Mouse (Mus musculus) granulocyte monocyte progenitor cell, adult 5-6 weeks (primary cell): ENCODE measurements around the gene Gata5. TPM values are rescaled to one million over a fixed set of nuclear protein-coding genes. Genes with fewer than 3 reads are reported as not detected.

Source experiments
- total RNA-seq, 2 experiments: library from RNA; stranded (forward) in 1 of 2; stranded (reverse) in 1 of 2; fragments of 200-712, 200-1000 nt in 1 of 2; fragments of >200 nt in 1 of 2; fragmentation: Nextera tagmentation in 1 of 2; gene quantifications; 2 replicates each; pipeline ENCODE4 v1.2.3; 2014 to 2017

Gene Gata5
- total RNA-seq, 2 experiments from 2014 or later: not detected

Other genes with a start within 250 kb of the Gata5 start
- gene Hrh3, start 230.2 kb downstream of the Gata5 start, total RNA-seq (2014; fragmentation: Nextera tagmentation): not detected in 2 replicates
- gene Hrh3, start 230.2 kb downstream of the Gata5 start, total RNA-seq (2017): not detected in 2 replicates
- gene Osbpl2, start 215.4 kb downstream of the Gata5 start, total RNA-seq (2014; fragmentation: Nextera tagmentation): 35.1 and 35.9 TPM in 2 replicates
- gene Osbpl2, start 215.4 kb downstream of the Gata5 start, total RNA-seq (2017): 27.3 and 32.2 TPM in 2 replicates
- 101 and 102 TPM in 2 replicates for gene Adrm1, start 163.2 kb downstream of the Gata5 start, total RNA-seq (2014; fragmentation: Nextera tagmentation)
- gene Adrm1, start 163.2 kb downstream of the Gata5 start, total RNA-seq (2017): 48.5 and 74.2 TPM in 2 replicates
- gene Lama5, start 108.8 kb downstream of the Gata5 start, total RNA-seq (2014; fragmentation: Nextera tagmentation): 0.06 TPM in 1 of 2 replicates, not detected in the other
- 0.05 TPM in 1 of 2 replicates, not detected in the other for gene Lama5, start 108.8 kb downstream of the Gata5 start, total RNA-seq (2017)
- gene Rps21, start 77.3 kb downstream of the Gata5 start, total RNA-seq (2014; fragmentation: Nextera tagmentation): 3,456 and 3,912 TPM in 2 replicates
- 1,093 and 2,216 TPM in 2 replicates for gene Rps21, start 77.3 kb downstream of the Gata5 start, total RNA-seq (2017)
- 13.3 and 25.8 TPM in 2 replicates for gene Cables2, start 61.2 kb downstream of the Gata5 start, total RNA-seq (2014; fragmentation: Nextera tagmentation)
- 7.4 and 15.0 TPM in 2 replicates for gene Cables2, start 61.2 kb downstream of the Gata5 start, total RNA-seq (2017)
- gene Rbbp8nl, start 44.8 kb downstream of the Gata5 start, total RNA-seq (2014; fragmentation: Nextera tagmentation): not detected in 2 replicates
- not detected in 2 replicates for gene Rbbp8nl, start 44.8 kb downstream of the Gata5 start, total RNA-seq (2017)
- 31.8 and 41.5 TPM in 2 replicates for gene Slco4a1, start 121.5 kb upstream of the Gata5 start, total RNA-seq (2014; fragmentation: Nextera tagmentation)
- gene Slco4a1, start 121.5 kb upstream of the Gata5 start, total RNA-seq (2017): 9.2 and 10.8 TPM in 2 replicates
- gene Ntsr1, start 165.3 kb upstream of the Gata5 start, total RNA-seq (2014; fragmentation: Nextera tagmentation): not detected in 2 replicates
- gene Ntsr1, start 165.3 kb upstream of the Gata5 start, total RNA-seq (2017): not detected in 2 replicates
- 38.2 and 39.9 TPM in 2 replicates for gene Mrgbp, start 246.6 kb upstream of the Gata5 start, total RNA-seq (2014; fragmentation: Nextera tagmentation)
- gene Mrgbp, start 246.6 kb upstream of the Gata5 start, total RNA-seq (2017): 27.1 and 28.9 TPM in 2 replicates